Mouse (Mus musculus): ENCODE measurements around the gene Spata2l.
"Not testable (repeated sequence)": the region's sequence is repeated elsewhere in the genome, so short reads cannot be mapped to it uniquely, and the experiment has no call there.

Spata2l gene

GRCm38 (mm10) chr8:123247748-123248147, 11.7 kb upstream of the Spata2l start:
- DNase-seq (ENCODE audit: inconsistent age in 2 of 2, low spot score in 1 of 2), result no peak

- DNase-seq (ENCODE audit: inconsistent age in 2 of 2, low spot score in 1 of 2), result no peak
Observed at GRCm38 (mm10) chr8:123245543-123245942, 9.5 kb upstream of the Spata2l start.

GRCm38 (mm10) chr8:123244382-123244781, 8.3 kb upstream of the Spata2l start:
- peak in 1 of 2 experiments; percentile 8 for DNase-seq (ENCODE audit: inconsistent age in 2 of 2, low spot score in 1 of 2)

GRCm38 (mm10) chr8:123243053-123243452, 7.0 kb upstream of the Spata2l start:
- DNase-seq (ENCODE audit: inconsistent age in 2 of 2, low spot score in 1 of 2), result peak in 1 of 2 experiments; percentile 53

GRCm38 (mm10) chr8:123242107-123242923, 6.3 kb upstream of the Spata2l start:
- DNase-seq (ENCODE audit: inconsistent age in 2 of 2, low spot score in 1 of 2), result peak; percentile 59 to 68

GRCm38 (mm10) chr8:123239398-123239797, 3.4 kb upstream of the Spata2l start:
- peak; percentile 68 to 83 for DNase-seq (ENCODE audit: inconsistent age in 2 of 2, low spot score in 1 of 2)

- DNase-seq (ENCODE audit: inconsistent age in 2 of 2, low spot score in 1 of 2), result peak; percentile 34 to 60
Observed at GRCm38 (mm10) chr8:123234918-123235519, 1.0 kb downstream of the Spata2l start.

- no peak for DNase-seq (ENCODE audit: inconsistent age in 2 of 2, low spot score in 1 of 2)
Observed at GRCm38 (mm10) chr8:123233760-123234159, 2.3 kb downstream of the Spata2l start.

- DNase-seq (ENCODE audit: inconsistent age in 2 of 2, low spot score in 1 of 2), result no peak
Observed at GRCm38 (mm10) chr8:123233300-123233699, 2.7 kb downstream of the Spata2l start.

GRCm38 (mm10) chr8:123232553-123232952, 3.5 kb downstream of the Spata2l start:
- DNase-seq (ENCODE audit: inconsistent age in 2 of 2, low spot score in 1 of 2), result no peak

- peak; percentile 41 to 64 for DNase-seq (ENCODE audit: inconsistent age in 2 of 2, low spot score in 1 of 2)
Observed at GRCm38 (mm10) chr8:123231742-123232141, 4.3 kb downstream of the Spata2l start.

- DNase-seq (ENCODE audit: inconsistent age in 2 of 2, low spot score in 1 of 2), result not testable (repeated sequence)
Observed at GRCm38 (mm10) chr8:123230326-123230725, 5.7 kb downstream of the Spata2l start.

GRCm38 (mm10) chr8:123228416-123228815, 7.6 kb downstream of the Spata2l start:
- no peak for DNase-seq (ENCODE audit: inconsistent age in 2 of 2, low spot score in 1 of 2)

GRCm38 (mm10) chr8:123224278-123225266, 11.5 kb downstream of the Spata2l start, which contains the start of gene Cdk10:
Gene Cdk10 (plus strand): TSS chr8:123224842.
- DNase-seq (ENCODE audit: inconsistent age in 2 of 2, low spot score in 1 of 2), result peak; percentile 94 to 98

- DNase-seq (ENCODE audit: inconsistent age in 2 of 2, low spot score in 1 of 2), result no peak
Observed at GRCm38 (mm10) chr8:123220917-123221316, 15.1 kb downstream of the Spata2l start.

- no peak for DNase-seq (ENCODE audit: inconsistent age in 2 of 2, low spot score in 1 of 2)
Observed at GRCm38 (mm10) chr8:123215430-123215829, 20.6 kb downstream of the Spata2l start.

- DNase-seq (ENCODE audit: inconsistent age in 2 of 2, low spot score in 1 of 2), result no peak
Observed at GRCm38 (mm10) chr8:123213118-123213772, 22.8 kb downstream of the Spata2l start.

- peak; percentile 96 to 97 for DNase-seq (ENCODE audit: inconsistent age in 2 of 2, low spot score in 1 of 2)
Observed at GRCm38 (mm10) chr8:123212321-123213117, 23.5 kb downstream of the Spata2l start, which contains the start of the genes Chmp1a and Spata33. Gene Chmp1a (minus strand): TSS chr8:123212763. Gene Spata33 (plus strand): TSS chr8:123212832.

- DNase-seq (ENCODE audit: inconsistent age in 2 of 2, low spot score in 1 of 2), result no peak
Observed at GRCm38 (mm10) chr8:123211876-123212275, 24.2 kb downstream of the Spata2l start.

GRCm38 (mm10) chr8:123203571-123203970, 32.5 kb downstream of the Spata2l start:
- DNase-seq (ENCODE audit: inconsistent age in 2 of 2, low spot score in 1 of 2), result no peak
